Mouse (Mus musculus) left cerebral cortex, postnatal 36 days (tissue): ENCODE measurements around the gene Cwf19l1. TPM values are rescaled to one million over a fixed set of nuclear protein-coding genes. Genes with fewer than 3 reads are reported as not detected.

Experiments used
- DNase-seq, 2 experiments: peaks; one replicate each; pipeline ENCODE4 v3.0.0; 2021 to 2022; ENCODE audit warnings: low spot score in 2 of 2, mixed read lengths in 1 of 2
- intact Hi-C: fragments of 180-260 bp; cut with DNase I; formaldehyde crosslinking; loops from one replicate; pipeline ENCODE4 v1.15.1; 2025
- total RNA-seq, 2 experiments: library from RNA; stranded (reverse); gene quantifications; 2 replicates each; pipeline ENCODE4 v1.2.3; 2021

Gene Cwf19l1
- total RNA-seq, 2 experiments from 2014 or later: 15.9 to 18.4 TPM

DNA sequence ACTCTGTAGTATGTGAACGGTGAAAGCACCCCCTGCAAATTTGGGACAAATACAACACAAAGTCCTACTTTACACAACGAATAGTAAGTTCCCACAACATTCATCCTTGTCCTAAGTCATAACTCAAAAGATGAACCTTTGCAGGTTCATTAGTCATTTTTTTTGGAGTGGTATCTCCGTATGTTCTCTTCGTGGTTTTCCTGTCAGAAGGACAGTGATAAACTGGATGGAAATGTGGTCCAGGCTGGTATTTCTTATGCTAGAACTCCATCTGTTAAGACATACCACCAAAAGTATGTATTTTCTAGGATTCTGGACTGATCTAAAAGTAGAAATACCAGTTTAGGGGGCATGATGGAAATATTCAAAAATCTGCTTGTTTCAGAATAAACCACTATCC, 67.4 kb downstream of the Cwf19l1 start:
- no peak for DNase-seq
- intact Hi-C loops: no loop called here

DNA sequence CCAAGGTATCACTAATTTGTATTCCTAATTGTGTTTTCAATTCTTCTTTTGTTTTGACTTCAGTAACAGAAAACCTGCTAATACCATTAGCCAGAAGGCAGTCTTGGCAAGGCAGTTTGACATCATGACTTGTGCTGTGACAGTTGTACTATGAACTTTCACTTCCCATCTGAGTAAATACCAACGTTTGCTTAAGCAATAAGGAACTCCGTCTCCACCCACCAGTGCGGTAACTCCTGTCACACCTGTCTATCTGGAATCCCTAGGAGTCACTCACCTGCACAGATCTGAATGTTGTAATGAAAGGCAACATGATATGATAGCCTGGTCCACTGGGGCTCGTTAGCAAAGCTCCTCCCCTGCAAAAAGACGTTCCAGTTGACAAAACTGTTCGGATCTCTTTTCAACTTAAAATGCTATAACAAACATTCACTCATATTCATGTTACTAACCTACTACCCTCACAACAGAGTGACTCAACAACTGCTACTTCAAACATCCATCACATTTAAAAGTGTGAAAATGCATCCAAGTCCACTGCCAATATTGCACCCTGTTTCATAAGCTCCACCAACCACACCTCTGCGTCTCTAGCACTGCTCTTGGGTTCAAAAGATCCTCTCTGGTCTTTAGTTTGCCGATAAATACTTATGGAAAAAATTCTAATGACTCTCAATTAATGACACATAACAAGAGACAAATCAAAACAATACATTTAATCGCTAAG, 68.2 kb downstream of the Cwf19l1 start:
- no peak for DNase-seq
- intact Hi-C loops: no loop called here

DNA sequence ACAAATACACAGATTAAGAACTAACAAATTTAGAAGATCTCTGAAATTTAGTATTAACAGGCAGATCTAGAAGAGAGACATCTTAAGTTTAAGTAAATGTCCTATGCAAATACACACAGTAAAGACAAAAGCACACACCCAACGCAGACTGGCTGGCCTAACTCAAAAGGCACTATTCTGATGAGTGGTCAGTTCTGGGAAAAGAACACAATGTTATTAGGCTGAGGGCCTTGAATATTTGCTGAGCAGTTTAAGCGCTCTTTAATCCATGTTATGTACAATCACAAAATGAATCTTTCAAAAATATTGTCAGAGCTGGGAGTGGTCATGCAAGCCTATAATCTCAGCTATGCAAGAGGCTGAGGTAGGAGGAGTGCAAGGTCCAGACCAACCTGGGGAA, 70.9 kb downstream of the Cwf19l1 start:
- no peak for DNase-seq
- intact Hi-C loops: no loop called here

DNA sequence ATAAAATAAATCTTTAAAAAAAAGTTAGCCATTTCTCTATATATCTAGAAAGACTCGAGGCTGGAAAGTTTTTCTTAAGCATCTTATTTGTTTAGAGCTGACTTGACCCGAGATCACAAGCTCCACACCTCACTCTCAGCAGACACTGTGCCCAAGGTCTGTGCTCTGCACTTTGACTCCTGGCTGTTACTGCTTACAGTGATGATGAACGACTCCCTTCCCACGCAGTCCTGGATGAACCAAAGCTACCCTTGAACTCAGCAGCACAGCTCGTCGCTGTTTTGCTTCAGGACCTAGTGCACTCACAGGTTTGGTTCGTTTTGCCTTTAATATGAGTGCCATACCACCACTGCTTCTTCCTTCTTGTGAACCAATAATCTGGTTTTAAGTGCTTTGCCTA, 71.9 kb downstream of the Cwf19l1 start:
- intact Hi-C loops: no loop called here
- no peak for DNase-seq

DNA sequence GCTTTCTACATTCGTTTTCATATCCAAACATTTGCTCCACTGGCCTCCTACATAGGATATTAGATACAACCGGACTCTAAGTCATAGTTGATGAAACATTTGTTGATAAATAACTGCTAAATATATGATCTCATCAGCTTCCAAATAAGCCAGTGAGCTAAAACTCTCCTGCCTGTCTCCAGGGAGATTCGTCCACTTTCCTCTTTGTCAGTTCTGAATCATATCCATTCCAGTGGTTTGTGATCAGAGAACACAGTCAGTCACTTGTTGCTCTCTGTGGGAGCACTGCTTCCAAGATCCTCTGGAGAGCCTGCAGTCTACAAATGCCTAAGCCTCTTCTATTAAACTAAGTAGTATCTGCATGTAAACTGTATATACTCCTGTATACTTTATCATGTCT, 75.5 kb downstream of the Cwf19l1 start:
- intact Hi-C loops: no loop called here
- DNase-seq: no peak

Other genes with a start within 250 kb of the Cwf19l1 start
- gene Dnmbp, start 195.7 kb downstream of the Cwf19l1 start, total RNA-seq: 10 to 100 TPM; 11.8 to 12.5 TPM
- under 1 TPM; 0.17 to 0.48 TPM for gene Cpn1, start 149.3 kb downstream of the Cwf19l1 start, total RNA-seq
- gene Cyp2c23, start 106.7 kb downstream of the Cwf19l1 start, total RNA-seq: under 1 TPM; 0.20 to 0.27 TPM
- gene Erlin1, start 66.1 kb downstream of the Cwf19l1 start, total RNA-seq: 10 to 100 TPM; 20.8 to 23.2 TPM
- 10 to 100 TPM; 33.4 to 60.7 TPM for gene Chuk, start 28.4 kb downstream of the Cwf19l1 start, total RNA-seq
- 10 to 100 TPM; 57.2 to 68.7 TPM for gene Bloc1s2, start 10.6 kb upstream of the Cwf19l1 start, total RNA-seq
- under 1 TPM; 0.30 to 0.34 TPM for gene Pkd2l1, start 56.6 kb upstream of the Cwf19l1 start, total RNA-seq
- gene Scd3, start 67.4 kb upstream of the Cwf19l1 start, total RNA-seq: 1 to 10 TPM; 2.5 to 2.8 TPM
- gene Scd2, start 157.8 kb upstream of the Cwf19l1 start, total RNA-seq: 100 to 1,000 TPM; 590 to 647 TPM
- gene Scd4, start 197.2 kb upstream of the Cwf19l1 start, total RNA-seq: 1 to 10 TPM; 2.2 to 3.1 TPM